Mouse (Mus musculus): ENCODE results near the gene Shisa7. TPM values are rescaled to one million over a fixed set of nuclear protein-coding genes. Genes with fewer than 3 reads are reported as not detected.
A peak's percentile ranks its signal among the peaks of the same experiment; 100 is the strongest.
"Not testable (repeated sequence)": the region's sequence is repeated elsewhere in the genome, so short reads cannot be mapped to it uniquely, and the experiment has no call there.

Shisa7 gene
- total RNA-seq, 2 experiments from 2014 or later, result 0.05 TPM; not detected in 1

DNA sequence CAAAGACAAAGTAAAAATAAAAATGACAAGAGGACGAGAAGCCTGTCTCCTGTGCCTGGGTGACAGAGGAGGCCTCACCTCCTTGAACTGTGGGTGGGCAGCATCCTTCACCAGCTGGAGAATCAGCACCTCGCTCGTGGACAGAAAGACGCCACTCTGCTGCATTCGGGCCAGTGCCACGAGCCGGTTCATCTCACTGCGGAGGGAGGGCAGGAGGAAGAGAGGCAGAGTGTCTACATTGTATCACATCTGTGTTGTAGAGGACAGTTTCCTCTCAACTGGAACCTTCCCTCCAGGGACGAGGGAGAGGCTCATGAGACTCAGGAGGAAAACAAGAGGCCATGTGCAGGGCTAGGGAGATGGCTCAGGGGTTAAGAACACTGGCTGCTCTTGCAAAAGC lies 4.9 kb upstream of the Shisa7 start:
- no peak for ATAC-seq (replicated peaks; ENCODE audit: poor library complexity)

DNA sequence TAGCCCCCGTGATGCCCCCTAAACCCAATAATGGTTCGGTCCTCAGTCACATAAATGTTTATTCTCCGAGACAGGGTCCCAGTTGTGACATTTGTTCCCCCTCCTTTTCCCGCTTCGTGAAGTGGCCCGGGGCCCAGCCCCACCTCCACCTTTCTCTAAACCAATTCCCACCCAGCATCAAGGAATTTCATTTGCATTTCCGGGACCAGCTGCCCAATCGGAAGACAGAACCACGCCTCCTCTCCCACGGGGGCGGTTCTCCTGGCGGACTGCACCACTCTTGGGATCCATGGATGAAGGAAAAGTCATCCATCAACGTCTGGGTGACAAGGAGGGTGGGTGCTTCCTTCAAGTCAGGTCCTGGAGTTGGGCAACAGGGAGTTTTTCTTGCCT lies 417 bp upstream of the Shisa7 start:
- ATAC-seq (replicated peaks; ENCODE audit: poor library complexity), result 0 out of 2 replicates have a peak, but pooled peaks have one; percentile 18

DNA sequence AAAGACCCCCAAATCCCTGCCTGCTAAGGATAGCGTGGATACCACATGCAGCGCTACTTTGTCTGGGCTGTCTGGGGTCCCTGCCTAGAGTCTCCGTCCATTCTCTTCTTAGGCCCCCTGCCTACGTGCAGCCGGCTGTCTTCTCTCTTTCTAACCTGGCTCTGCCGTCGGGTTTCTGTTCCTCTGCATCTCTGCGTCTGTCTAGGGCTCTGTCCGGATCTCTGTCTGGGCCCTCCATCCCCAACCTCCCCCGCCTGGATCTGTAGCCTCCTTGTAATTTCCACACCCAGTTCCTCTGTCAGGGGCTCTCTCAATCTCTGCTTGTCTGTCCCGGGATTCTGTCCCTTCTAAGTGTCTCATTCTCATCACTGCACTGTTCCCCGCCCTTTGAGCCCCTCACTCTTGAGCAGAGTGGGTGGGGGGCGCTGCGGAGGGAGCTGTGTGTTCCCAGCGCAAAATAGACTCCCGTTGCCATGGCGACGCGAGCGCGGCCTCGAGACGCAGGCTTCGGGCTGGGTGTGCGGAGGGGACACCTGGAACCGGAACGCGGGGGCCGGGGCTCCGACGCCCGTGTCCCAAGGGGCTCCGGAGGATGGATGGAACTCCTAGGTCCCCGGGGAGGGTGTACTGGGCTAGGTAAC lies 772 bp downstream of the Shisa7 start:
- ATAC-seq (replicated peaks; ENCODE audit: poor library complexity), result no peak

DNA sequence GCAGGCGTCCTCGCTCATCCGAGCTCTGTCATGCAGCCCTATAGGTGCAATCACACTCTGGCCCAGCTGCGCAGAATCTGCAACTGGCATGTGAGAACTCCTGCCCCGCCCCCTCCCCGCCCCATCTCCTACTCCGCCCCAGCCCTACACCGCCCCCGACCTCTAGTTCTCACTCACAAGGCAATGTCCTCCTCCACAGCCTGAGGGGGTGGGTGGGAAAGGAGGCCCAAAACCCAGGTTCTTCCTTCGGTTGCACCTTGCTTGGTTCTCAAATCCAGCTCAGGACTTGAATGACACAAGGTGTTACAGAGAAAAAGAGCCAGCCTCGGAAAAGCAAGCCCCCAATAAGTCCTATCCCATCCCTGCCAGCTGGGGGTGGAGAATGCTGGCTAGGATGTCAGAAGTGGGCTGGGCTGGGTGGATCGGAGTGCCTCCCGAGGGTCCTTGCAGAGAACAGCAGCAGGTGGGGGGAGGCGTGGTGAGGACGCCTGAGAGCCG lies 1.8 kb downstream of the Shisa7 start:
- ATAC-seq (replicated peaks; ENCODE audit: poor library complexity), result peak; percentile 46

DNA sequence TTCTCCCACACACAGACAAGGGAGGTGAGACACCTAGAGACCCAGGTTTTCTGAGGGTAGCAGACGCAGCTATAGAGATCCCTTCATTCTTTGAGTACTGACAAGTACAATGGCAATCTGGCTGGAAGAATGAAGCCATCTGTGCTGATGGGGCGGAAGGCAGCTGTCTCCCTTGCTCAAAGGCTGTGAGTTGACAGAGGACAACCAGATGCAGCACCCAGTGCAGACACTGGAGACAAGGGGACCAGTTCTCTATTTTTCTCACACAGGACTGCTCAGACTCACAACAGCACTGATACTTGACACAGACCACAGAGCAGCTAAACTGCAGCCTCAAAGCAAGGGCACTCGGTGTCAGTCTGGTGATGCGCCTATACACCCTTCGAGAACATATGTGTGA lies 2.4 kb downstream of the Shisa7 start:
- peak; percentile 20; the same call in 1 of the 2 replicates for ATAC-seq (replicated peaks; ENCODE audit: poor library complexity)

DNA sequence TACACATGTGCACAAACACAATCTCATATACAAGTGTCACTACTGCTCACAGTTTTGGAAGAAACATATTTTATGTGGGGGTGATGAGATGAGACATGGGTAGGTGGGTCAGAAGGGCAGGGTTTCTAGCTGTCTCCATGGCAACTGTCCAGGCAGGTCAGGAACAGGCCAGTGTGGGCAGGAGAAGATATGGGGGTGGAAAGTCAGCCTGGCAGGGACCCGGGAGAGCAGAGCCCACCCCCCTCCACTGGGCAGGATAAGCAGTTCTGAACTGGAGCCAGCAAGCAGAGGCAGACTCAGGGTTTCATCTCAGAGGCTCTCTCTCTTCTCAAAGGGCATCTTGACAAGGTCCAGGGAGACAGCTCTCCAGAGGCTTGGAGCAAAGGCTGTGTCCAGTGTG lies 6.9 kb downstream of the Shisa7 start:
- no peak for ATAC-seq (replicated peaks; ENCODE audit: poor library complexity)

DNA sequence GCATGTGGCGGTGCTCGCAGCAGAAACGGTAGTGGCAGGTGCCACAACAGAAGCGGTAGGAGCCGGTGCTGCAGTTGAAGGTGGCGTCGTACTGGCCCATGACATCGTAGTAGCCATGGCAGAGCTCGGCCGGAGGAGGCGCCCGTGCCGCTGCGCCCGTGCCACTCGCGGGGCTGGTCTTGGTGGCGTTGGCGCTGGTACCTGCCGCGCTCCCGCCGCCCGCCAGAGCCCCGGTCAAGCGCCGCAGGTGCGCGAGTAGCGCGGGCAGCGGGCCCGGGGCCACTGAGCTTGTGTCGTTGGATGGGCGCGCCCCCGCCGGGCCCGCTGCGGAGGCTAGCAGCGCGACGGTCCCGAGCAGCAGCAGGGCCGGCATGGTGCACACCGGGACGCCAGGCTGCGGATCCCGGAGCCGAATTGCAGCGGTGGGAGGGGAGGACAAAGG lies 8.1 kb downstream of the Shisa7 start:
- ATAC-seq (replicated peaks; ENCODE audit: poor library complexity), result peak; percentile 98

DNA sequence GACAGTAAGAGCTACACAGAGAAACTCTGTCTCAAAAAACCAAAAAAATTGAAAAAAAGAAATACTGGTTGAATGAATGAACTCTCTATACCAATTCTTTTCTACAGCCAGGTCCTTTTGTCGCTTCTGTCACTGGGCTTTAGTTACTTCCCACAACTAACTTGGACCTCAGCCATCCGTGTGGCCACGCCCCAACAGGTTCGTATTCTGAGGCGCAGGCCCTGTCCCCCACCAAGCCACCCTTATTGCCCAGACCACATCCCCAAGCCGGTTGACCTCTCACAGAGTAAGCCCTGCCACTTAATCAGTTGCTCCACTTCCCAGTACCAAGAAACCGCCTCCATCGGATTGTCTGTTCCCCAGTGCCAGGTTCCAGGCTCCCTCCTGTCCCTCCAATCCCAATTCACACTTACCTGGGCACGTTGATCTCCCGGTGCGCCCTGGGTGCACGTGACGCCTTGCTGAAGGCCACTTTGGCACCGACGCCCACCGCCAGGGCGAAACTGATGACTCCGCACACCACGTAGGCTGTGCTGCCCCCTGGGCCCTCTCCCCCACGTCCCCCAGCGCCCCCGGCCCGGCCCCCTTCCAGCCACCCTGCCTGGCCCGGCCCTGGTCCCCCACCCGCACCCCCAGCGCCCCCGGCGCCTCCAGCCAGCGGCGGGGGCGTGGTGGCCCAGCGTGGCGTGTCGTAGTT lies 8.7 kb downstream of the Shisa7 start:
- ATAC-seq (replicated peaks; ENCODE audit: poor library complexity), result 0 out of 2 replicates have a peak, but pooled peaks have one; percentile 10

DNA sequence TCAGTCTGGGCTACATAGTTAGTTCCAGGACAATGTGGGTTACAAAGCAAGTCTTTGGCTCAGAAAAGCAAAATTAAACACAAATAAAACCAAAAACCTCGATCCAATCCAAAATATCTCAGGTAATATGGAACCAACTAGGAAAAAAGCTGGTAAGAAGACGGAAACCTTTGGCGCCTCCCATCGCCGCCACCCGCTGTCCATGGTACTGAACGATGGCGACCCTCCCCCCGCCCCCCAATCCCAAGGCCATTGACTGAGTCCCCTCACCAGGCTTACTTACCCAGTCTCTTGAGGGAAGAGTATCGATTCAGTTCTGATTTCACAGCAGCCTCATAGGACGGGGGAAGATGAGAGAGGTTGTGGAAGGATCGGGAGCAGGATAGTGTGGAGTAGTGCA lies 14.0 kb downstream of the Shisa7 start:
- no peak for ATAC-seq (replicated peaks; ENCODE audit: poor library complexity)

DNA sequence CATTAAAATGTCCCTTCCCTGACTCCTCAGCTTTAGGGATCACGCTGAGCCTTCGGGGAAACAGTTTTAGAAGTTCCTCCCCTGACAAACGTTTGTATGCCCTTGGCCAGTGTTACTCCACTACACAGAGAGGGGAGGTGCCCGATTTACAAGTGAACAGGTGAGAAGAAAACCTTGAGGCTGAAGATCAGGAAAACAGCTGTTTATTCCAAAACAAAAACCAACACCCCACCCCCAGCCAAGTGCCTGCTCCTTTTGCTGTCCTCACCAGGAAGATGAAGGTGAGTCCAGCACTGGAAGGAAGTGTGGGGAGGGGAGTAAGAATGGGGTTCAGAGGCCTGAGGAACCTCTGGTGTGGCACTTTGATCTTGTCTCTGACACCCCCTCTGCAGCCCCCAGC lies 19.1 kb downstream of the Shisa7 start:
- ATAC-seq (replicated peaks; ENCODE audit: poor library complexity), result no peak

DNA sequence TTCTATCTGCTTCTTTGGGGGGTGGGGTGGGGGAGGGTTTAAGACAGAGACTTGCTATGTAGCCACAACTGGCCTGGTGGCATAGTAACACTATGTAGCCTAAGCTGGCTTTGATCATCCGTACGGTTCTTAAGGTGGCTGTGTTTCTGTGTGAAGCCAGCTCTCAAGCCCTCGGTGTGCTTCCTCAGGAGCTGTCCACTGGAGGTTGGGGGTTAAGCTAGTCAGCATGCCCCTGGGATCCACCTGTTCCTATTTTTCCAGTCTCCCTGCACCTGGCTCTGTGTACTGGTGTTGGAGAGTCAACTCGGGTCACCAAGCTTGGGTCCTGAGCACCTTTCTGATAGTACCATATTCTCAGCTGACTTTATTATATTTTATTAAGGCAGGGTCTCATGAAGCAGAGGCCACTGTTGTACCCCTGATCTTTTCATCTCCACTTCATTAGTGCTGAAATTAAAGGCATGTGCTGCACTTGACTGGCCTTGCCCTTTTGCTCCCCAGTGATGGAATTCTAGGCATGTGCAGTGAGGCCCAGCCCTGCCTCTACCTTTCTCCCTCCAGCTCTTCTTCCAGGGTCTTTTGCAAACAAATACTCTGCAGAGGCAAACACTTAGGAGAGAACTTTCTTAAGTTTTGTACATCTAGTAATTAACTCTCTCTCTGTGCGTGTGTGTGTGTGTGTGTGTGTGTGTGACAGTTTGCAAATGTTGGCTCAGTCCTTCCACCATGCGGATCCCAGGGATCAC lies 22.2 kb downstream of the Shisa7 start:
- ATAC-seq (replicated peaks; ENCODE audit: poor library complexity), result no peak

DNA sequence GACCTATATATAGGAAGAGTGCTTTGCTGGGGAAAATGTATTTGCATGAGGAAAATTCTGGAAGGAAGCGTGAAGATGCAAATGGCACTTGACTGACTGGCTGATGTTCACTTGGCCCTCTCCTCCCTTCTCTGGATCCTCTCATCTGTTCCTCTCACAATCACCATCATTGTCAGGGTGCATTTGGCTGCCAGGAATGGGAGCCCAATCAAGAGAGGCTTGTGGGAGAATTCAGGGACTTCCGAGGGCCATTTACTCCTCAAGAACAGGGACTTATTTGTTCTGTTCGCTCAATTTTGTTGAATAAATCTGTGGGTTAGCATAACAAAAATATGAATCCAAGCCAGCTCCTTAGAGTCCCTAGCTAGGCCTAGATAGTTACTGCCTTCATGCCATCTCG lies 22.8 kb downstream of the Shisa7 start:
- ATAC-seq (replicated peaks; ENCODE audit: poor library complexity), result no peak

DNA sequence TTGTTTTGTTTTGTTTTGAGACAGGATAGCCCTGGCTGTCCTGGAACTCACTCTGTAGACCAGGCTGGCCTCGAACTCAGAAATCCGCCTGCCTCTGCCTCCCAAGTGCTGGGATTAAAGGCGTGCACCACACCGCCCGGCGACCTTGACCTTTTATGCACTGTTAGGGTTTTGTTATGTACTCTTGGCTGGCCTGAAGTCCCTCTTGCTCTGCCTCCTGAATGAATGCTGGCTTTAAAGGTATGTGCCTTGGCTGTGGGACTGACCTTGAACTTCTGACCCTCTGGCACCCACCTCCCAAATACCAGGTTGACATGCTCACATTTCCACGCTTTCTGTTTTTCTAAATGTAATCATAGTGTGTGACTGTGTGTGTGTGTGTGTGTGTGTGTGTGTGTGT lies 23.6 kb downstream of the Shisa7 start:
- not testable (repeated sequence) for ATAC-seq (replicated peaks; ENCODE audit: poor library complexity)

DNA sequence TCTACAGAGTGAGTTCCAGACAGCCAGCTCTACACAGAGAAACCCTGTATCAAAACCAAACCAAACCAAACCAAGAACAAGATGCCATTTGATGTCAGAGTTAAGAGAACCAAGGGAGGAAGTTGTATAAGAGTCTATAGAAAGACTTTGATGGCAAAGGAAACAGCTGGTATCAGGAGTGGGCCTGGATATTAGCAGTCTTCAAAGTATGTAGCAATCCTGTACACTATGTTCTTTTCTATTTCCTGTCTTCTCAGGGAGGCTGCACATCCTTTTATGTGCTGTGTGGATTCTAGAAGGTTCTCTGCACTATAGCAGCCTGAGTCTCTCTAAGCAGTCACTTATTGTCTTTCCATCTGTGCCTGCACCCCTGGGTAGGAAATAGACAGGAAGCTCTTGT lies 27.9 kb downstream of the Shisa7 start:
- ATAC-seq (replicated peaks; ENCODE audit: poor library complexity), result no peak

DNA sequence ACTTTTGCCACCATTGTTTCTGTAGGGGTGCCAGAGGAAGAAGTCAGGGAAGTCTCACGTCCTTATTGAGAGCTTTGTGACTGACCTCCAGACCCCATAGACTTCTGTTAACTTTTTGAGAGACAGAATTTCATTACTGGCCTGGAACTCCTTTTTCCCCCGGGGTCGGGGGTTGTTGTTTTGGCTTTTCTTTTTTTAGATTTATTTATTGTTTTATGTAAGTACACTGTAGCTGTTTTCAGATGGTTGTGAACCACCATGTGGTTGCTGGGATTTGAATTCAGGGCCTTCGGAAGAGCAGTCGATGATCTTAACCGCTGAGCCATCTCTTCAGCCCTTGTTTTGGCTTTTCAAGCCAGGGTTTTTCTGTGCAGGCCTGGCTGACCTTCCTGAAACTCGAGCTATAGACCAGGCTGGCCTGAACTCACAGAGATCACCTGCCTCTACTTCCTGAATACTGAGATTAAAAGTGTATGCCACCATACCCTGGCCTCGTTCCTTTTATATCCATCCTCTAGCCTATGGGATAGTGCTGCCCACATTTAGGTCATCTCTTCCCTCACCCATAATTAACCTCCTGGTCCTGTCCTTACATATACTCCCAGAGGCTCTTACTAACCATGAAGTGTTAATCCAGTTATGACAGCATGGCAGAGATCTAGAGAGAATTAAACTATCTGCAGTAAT lies 31.2 kb downstream of the Shisa7 start:
- ATAC-seq (replicated peaks; ENCODE audit: poor library complexity), result no peak

DNA sequence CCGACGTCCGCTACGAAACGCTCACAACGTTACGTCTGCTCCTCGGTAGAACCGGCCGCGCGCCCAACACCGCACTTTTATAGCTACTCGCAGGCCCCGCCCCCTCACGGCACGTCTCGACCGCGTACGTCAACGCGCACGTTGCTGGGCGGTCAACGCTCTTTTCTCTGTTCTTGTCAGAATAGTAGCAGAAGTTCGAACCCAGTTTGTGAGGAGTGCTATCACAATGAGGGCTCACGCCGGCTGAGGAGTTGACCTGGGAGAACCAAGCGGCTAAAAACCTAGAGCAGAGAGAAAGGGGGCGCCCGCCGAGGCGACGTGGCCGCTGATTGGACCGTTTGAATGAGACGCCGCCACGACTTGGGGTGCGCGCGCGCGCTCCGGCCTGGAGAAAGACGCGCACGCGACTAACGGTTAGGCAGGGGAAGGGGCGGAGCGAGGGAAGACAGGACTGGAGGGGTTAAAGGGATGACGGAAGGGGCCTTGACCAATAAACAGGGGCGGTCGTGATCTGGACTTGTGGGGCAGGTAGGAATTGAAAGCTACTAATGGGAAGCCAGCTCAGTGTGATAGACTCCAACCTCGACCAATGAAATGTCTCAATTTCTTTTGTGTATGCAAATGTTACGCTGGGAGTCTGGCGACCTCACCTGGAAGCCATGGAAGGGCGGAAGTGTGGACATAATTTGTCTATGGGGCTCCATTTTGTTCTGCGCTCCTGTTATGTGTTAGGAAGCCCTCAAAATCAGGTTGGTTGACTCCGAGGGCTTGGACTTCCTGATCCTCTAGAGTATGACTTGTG lies 32.0 kb downstream of the Shisa7 start, which contains the start of gene Ube2s:
Gene Ube2s (minus strand): TSS at position 288 of the 802 bp plus-strand sequence.
- ATAC-seq (replicated peaks; ENCODE audit: poor library complexity), result peak; percentile 92

DNA sequence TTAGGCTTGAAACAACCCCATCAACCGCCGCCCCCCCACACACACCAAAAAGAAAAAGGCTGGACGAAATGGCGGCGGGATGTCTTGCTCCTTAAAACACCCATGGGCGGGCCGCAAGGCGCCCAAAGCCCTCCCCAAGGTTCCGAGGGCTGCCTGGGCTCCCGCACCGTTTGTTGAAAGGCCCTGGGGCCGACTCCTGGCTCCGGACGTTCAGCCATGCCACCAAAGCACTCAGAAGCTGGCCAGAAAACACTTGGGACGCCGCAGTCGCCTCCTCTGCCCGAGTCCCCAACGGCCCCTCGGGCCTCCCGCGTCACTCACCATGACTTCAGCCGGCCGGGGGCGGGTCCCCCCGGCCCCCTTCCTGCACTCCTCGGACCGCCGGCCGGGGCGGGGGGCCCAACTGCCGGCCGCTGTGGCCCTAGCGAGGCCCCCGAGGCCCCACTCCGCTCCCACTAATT lies 32.6 kb downstream of the Shisa7 start:
- ATAC-seq (replicated peaks; ENCODE audit: poor library complexity), result no peak; the same call in 1 of the 2 replicates

DNA sequence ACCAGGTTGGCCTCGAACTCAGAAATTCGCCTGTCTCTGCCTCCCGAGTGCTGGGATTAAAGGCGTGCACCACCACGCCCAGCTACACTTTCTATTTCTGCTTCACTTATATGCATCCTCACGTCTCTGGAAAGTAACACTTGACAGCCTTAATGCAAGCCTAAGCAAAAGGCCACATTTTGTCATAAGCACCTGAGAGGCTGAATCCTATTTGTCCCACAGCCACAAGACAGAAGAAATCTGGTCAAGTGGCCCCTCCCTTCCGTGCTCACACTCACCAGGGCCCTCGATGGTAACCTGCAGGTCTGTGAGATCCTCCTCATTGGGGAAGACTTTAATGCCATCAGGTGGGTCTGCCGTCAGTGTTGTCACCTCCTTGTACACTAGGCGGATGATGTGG lies 33.4 kb downstream of the Shisa7 start:
- not testable (repeated sequence) for ATAC-seq (replicated peaks; ENCODE audit: poor library complexity)

DNA sequence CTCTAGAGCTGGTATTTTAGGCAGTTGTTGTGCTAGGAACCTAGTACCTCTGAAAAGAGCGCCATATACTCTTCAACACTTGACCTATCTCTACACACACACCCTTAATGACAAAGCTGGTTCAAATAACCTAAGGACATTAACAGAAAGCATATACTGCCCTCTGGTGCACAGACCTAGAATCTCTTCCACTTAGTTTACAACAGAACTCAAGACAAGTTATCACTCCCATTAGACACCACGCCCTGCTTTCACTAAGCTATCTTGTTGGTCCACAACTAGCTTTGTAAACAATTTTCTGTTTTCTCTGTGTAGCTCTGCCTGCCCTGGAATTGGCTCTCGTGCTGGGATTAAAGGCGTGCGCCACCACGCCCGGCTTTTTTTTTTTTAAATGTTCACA lies 37.8 kb downstream of the Shisa7 start:
- peak; percentile 97 for ATAC-seq (replicated peaks; ENCODE audit: poor library complexity)

DNA sequence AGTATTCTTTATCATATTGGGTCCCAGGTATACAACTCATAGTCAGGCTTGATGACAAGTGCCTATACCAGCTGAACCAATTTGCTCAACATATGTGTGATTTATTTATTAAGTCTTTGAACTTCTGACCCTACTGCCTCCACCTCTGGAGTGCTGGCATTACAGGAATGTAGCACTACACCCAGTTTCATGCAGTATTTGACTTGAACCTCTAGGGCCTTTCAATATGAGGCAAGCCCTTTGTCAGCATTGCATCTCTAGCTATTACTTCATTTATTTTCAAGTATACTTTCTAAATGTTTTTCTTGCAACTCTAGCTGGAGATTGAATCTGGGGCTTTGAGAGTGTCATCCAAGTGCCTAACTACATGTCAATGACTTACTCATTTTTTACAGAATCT lies 42.2 kb downstream of the Shisa7 start:
- no peak for ATAC-seq (replicated peaks; ENCODE audit: poor library complexity)

Data from megakaryocyte progenitor cell, adult 5-6 weeks (primary cell).